Mouse (Mus musculus): ENCODE measurements around the gene Dusp1.

The Dusp1 gene

DNA sequence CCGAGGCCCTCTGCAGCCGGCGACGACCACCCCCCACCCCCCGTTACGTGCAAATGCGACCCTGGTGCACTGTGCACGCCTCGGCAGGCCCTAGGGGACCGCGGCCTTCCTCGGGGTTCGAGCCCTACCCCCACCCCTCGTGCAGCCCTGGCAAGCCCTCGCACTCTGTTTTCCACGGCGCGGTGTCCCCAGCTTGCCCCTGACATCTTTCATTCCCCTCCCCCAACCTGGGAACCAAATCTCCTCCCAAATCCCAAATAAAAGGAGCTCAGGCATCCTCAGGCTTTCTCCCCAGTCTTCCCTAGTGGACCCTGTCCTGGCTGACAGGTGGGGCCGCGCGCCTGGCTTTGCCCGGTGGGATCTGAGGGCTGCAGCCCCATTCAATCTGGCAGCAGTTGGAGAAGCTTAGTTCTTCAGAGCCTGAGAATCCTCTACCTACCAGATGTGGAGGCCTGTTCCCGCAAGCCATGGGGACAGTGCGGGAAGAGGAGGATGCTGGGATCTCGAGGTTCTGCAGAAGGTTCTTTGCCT is at the start of gene Dusp1:
Gene Dusp1 (minus strand): TSS at position 478 of the 531 bp plus-strand sequence.
- no peak for DNase-seq (ENCODE audit: low spot score in 2 of 2)

DNA sequence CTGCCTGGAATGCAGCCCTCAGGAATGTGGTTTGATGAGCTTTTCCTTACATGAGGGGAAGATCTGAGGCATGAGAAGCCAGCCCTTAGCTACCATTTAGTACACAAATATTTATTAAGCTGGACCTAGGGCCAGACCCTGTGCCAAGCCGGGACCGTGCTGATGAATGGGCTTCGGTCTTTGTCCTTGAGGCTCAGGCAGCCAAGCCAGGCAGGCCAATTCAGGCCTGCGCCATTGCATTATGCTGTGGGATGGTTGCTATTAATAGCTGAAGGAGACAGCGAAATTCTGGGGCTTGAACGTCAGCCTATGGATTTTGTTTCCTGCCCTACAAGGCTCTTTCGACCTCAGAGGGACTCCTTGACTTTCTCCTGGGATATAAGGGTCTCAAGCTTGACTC is 49.4 kb upstream of the Dusp1 start:
- no peak for DNase-seq (ENCODE audit: low spot score in 2 of 2)

DNA sequence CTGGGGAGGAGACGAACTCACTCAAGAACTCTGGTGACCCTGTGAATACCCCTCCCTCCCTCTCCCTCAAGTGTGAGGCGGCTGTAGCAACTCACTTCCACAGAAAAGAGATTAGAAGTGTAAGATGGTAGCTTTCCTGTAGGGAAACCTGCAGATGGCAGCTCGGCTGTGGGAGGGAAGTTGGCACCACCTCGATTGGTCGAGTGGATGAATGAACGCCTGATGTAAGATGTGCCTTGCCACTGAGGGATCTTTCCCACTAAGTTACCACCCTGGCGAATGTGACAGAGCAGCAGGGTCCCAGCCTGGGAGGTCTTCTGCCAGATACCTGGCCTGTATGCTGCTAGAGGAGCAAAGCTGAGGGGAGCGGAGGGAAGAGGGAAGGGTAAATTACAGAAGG is 47.9 kb upstream of the Dusp1 start:
- no peak for DNase-seq (ENCODE audit: low spot score in 2 of 2)

GRCm38 (mm10) chr17:26608877-26609276 is 46.9 kb upstream of the Dusp1 start:
- DNase-seq (ENCODE audit: low spot score in 2 of 2) = no peak

DNA sequence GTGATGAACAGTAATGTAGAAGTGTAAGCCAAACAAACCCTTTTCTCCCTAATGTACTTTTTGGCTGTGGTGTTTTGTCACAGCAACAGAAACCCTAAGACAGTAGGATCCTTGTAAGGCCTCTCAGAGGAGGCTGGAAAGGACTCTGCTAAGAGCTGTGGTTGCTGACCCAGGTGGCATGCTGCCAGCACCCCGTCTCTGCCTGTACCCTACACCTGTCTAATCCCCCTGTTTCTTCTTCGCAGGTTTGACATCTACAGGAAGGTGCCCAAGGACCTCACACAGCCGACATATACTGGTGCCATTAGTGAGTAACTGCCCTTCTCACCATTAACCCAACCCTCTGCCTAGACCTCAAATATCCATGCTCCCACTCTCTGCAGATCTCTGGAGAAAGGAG is 46.4 kb upstream of the Dusp1 start:
- DNase-seq (ENCODE audit: low spot score in 2 of 2) = no peak

DNA sequence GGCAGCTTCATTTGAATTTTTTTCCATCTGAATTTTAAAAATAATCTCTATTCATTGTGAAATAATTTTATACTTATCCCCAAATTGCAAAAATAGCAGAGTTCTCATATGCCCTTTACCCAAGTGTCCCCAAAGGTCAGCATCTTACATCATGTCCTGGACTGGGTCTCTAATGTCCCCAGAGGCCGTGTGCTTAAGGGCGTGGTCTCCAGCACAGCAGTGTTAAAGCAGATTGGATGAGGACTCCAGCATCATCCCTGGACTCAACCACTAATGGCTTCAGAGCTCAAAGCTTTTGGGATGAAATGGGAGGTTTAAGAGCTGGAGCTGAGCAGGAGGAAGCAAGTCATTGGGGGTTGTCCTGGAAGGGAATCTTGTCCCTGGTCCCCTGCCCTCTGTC is 44.6 kb upstream of the Dusp1 start:
- DNase-seq (ENCODE audit: low spot score in 2 of 2) = no peak

DNA sequence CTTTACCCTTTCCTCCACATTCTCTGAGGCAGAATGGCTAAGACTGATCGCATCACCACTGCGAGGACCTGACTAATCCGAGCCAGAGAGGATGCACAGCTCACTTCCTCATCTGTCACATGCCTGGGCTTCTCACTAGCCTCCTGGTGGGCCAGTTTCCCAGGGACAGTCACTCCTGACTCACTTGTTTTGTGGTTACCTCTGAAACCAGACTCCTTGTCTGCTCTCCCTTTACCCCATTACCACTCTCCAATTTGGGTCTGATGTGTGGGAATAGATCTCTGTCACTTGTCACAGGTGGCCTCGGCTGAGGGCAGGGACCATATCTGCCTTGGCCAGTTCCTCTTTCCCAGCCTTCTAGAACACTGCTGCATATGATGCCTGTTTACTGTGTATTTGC is 43.7 kb upstream of the Dusp1 start:
- DNase-seq (ENCODE audit: low spot score in 2 of 2) = no peak

- DNase-seq (ENCODE audit: low spot score in 2 of 2) = no peak
Measured at GRCm38 (mm10) chr17:26603311-26603710, 41.4 kb upstream of the Dusp1 start.

- DNase-seq (ENCODE audit: low spot score in 2 of 2) = no peak
Measured at GRCm38 (mm10) chr17:26602371-26602885, 40.5 kb upstream of the Dusp1 start.

GRCm38 (mm10) chr17:26601926-26602325 is 40.0 kb upstream of the Dusp1 start:
- DNase-seq (ENCODE audit: low spot score in 2 of 2) = no peak

- no peak for DNase-seq (ENCODE audit: low spot score in 2 of 2)
Measured at GRCm38 (mm10) chr17:26601514-26601913, 39.6 kb upstream of the Dusp1 start.

GRCm38 (mm10) chr17:26600913-26601447 is 39.1 kb upstream of the Dusp1 start:
- no peak for DNase-seq (ENCODE audit: low spot score in 2 of 2)

DNA sequence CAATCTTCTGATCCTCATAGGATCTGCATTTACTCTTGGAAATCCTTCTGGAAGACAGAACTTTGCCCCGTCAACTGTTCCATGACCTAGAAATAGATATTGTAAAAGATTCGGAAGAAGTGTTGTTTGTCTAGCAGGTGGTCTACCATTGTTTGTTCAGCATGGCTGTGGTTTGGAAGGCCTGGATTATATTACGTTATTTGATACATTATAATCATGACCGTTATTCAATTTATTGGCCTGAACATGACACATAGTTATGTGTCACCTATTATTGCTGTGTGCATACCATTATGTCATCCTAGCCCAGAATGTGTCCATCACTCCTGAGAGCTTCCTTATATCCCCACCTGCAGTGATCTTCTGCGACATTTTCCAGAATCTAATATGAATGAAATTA is 36.9 kb upstream of the Dusp1 start:
- no peak for DNase-seq (ENCODE audit: low spot score in 2 of 2)

- no peak for DNase-seq (ENCODE audit: low spot score in 2 of 2)
Measured at GRCm38 (mm10) chr17:26596856-26597481, 35.0 kb upstream of the Dusp1 start.

DNA sequence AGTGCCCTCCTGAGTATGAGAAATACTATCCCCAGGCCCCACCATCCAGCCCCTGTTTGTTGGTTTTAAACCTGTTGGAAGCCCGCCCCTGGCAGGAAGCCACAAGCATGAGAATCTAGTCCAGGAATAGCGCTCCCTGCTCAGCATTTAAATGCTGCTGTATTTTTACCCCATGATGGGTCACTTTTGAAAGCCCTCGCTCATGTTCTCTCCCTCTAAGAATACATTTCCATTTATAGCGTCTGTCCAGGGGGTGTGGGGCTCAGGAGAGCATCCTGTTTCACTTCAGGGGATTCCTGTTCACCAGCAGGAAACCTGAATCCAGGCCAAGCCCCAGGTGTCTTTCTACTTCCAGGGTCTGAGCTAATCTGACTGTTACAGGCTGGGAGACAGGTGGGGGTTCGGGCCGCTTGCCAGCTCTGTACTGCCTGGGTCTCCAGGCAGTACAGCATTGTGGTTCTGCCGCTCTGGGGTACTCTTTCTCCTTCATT is 34.3 kb upstream of the Dusp1 start:
- DNase-seq (ENCODE audit: low spot score in 2 of 2) = no peak

GRCm38 (mm10) chr17:26595448-26596167 is 33.7 kb upstream of the Dusp1 start:
- no peak for DNase-seq (ENCODE audit: low spot score in 2 of 2)

- no peak for DNase-seq (ENCODE audit: low spot score in 2 of 2)
Measured at GRCm38 (mm10) chr17:26594958-26595357, 33.0 kb upstream of the Dusp1 start.

GRCm38 (mm10) chr17:26594171-26594570 is 32.2 kb upstream of the Dusp1 start:
- DNase-seq (ENCODE audit: low spot score in 2 of 2) = peak; percentile 27 to 39

DNA sequence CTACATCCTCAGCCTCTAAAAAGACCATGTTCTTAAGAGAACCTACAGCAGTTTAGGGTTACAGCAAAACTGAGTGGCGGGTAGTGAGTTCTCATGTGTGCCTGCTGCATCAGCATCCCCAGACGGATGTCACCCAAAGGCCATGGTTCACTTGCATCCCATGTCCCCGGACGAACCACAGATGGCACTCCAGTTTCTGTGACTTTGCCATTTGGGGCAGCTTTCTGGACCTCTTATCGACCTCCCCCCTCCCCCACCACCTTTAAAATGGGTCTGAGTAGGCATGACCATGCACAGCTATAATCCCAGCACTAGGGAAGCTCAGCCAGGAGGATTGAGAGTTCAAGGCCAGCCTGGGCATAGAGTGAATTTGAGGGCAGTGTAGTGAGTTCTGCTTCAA is 31.3 kb upstream of the Dusp1 start:
- no peak for DNase-seq (ENCODE audit: low spot score in 2 of 2)

GRCm38 (mm10) chr17:26592510-26592909 is 30.6 kb upstream of the Dusp1 start:
- DNase-seq (ENCODE audit: low spot score in 2 of 2) = no peak

- no peak for DNase-seq (ENCODE audit: low spot score in 2 of 2)
Measured at GRCm38 (mm10) chr17:26587961-26588487, 26.1 kb upstream of the Dusp1 start.

DNA sequence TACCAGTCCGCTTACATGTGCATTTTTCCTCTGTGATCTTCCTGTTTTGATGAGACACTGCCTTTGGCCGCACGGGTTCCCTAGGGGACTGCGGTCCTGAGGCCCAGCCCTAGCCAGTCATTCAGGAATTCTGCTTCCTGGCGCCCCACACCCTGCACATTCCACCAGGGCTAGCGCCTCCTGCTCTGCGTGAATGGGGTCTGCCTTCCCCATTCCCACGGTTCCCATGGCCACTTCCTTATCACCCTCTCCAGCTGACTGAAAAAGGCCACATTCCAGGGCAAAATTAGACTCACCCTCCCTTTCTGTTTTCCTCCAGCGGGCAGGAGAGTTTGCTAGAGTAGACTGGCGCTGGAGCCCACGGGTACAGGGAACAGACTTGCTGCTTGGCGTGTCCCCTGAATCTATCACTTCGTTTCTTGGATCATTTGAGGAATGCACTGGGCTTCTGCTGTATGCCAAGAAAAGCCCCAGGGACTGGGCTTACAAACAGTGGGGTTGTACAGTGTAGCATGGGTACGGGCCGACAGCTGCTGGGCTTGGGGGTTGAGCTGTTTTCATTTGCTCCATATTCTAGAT is 22.7 kb upstream of the Dusp1 start:
- DNase-seq (ENCODE audit: low spot score in 2 of 2) = no peak

Measured in thymus, postnatal 10 days (tissue).